Mouse (Mus musculus) embryonic facial prominence, embryonic 11.5 days (tissue): ENCODE measurements around the gene Wwox. TPM values are rescaled to one million over a fixed set of nuclear protein-coding genes. Genes with fewer than 3 reads are reported as not detected.
A peak's percentile ranks its signal among the peaks of the same experiment; 100 is the strongest.

Source experiments
- ATAC-seq: fragments of 200-750 bp; cut with Nextera tagmentation; replicated peaks from 2 replicates; pipeline ENCODE4 v1.8.0; 2017; ENCODE audit warnings: low read depth; ENCODE audit not compliant: insufficient number of reproducible peaks, low FRiP score, low TSS enrichment
- DNase-seq: peaks from one replicate; pipeline ENCODE4 v3.0.0-alpha.2; 2015; ENCODE audit warnings: low spot score
- H3K27ac ChIP-seq: fragments of 300-500 bp; sonication (generic); replicated peaks from 2 replicates; pipeline ENCODE4 v1.5.1; 2014; ENCODE audit warnings: mild to moderate bottlenecking, low read depth, low read length, control low read depth
- H3K27me3 ChIP-seq: fragments of 300-500 bp; sonication (generic); 2 replicates; pipeline ENCODE4 v1.6.1; 2014; ENCODE audit warnings: mild to moderate bottlenecking, low read length, moderate library complexity, mixed read lengths; ENCODE audit not compliant: control insufficient read depth, insufficient read depth
- H3K36me3 ChIP-seq: fragments of 300-500 bp; sonication (generic); replicated peaks from 2 replicates; pipeline ENCODE4 v1.6.1; 2014; ENCODE audit warnings: low read depth, mild to moderate bottlenecking, low read length, moderate library complexity, mixed read lengths; ENCODE audit not compliant: control insufficient read depth, insufficient read depth
- H3K4me1 ChIP-seq: fragments of 300-500 bp; sonication (generic); 2 replicates; pipeline ENCODE4 v1.6.1; 2014; ENCODE audit warnings: low read length, mixed read lengths; ENCODE audit not compliant: control insufficient read depth, insufficient read depth
- H3K4me2 ChIP-seq: fragments of 300-500 bp; sonication (generic); 2 replicates; pipeline ENCODE4 v1.6.1; 2014; ENCODE audit warnings: low read depth, mild to moderate bottlenecking, control low read depth, low read length, moderate library complexity
- H3K4me3 ChIP-seq: fragments of 300-500 bp; sonication (generic); 2 replicates; pipeline ENCODE4 v1.5.1; 2014; ENCODE audit warnings: low read depth, low read length, control low read depth
- H3K9ac ChIP-seq: fragments of 300-500 bp; sonication (generic); replicated peaks from 2 replicates; pipeline ENCODE4 v1.6.1; 2014; ENCODE audit warnings: mild to moderate bottlenecking, control low read depth, low read length
- H3K9me3 ChIP-seq: fragments of 300-500 bp; sonication (generic); replicated peaks from 2 replicates; pipeline ENCODE4 v1.6.1; 2016; ENCODE audit warnings: mild to moderate bottlenecking, low read length, inconsistent platforms, mixed read lengths; ENCODE audit not compliant: control insufficient read depth
- WGBS: fragments of 180-500 bp; shearing (Covaris S2); extraction: QIAGEN DNeasy Blood & Tissue Kit; methylation state at CpG from one replicate; pipeline ENCODE4 v1.1.7; 2014; 5-methylcytosine and 5-hydroxymethylcytosine counted together
- polyA plus RNA-seq: library from polyadenylated mRNA; unstranded; fragments of >200 nt; fragmentation: Nextera tagmentation; extraction: Ambion mirVana; gene quantifications from 2 replicates; pipeline ENCODE4 v1.2.1, GENCODE M21; 2014

Gene Wwox
- polyA plus RNA-seq, 1 experiment from 2014 or later = 7.2 TPM

DNA sequence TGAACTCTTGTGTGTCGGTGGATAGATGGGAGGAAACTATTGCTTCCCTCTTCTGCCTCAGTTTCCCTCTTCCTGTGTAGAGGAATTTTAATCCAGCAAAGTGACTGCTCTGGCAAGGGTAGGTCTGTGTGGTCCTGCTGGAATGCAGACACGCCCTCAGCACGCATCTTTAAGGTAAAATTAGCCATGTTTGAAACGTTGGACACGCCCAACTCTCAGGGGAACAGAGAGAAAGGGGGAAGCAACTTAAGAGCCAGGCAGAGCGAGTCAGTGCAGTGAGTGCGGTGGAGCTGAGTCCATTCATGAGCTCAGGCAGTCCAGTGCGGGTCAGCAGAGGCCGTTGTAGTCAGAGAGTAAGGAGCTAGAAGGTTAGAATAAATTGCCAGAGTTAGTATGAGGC, 596.6 kb downstream of the Wwox start:
- 88% methylated on average over 9 of the region's 9 CpGs for WGBS
- H3K36me3 ChIP-seq = no peaks in the 10 kb centered on the region
- no peak overlapping the region for H3K4me2 ChIP-seq
- H3K27ac ChIP-seq = no peak overlapping the region
- no peak overlapping the region for H3K9ac ChIP-seq
- H3K4me3 ChIP-seq = no peak overlapping the region
- no peaks in the 10 kb centered on the region for H3K27me3 ChIP-seq
- no peak for ATAC-seq
- no peak for DNase-seq
- no peaks in the 10 kb centered on the region for H3K4me1 ChIP-seq
- no peaks in the 10 kb centered on the region for H3K9me3 ChIP-seq

DNA sequence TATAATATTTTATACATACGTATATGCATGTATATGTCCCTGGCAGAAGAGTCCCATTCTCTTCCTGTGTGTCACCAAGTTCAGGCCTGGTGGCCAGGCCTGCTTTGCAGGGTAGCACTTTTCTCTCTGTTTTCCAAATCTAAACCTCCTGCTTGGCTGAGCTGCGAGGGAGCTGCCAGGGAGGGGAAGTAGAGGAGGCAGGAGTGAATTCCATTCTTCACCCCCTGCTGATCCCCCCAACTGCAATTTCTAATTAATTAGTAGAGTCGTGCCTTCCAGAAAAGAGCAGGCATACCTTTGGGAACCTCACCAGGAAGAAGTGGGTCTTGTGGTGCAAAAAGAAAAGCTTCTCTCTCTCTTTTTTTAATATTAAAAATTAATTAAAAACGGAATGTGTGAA, 599.0 kb downstream of the Wwox start:
- H3K27ac ChIP-seq = no peak overlapping the region
- no peaks in the 10 kb centered on the region for H3K27me3 ChIP-seq
- no peaks in the 10 kb centered on the region for H3K9me3 ChIP-seq
- ATAC-seq (no peak), DNase-seq (no peak)
- H3K36me3 ChIP-seq = no peaks in the 10 kb centered on the region
- no peak overlapping the region for H3K4me2 ChIP-seq
- H3K4me3 ChIP-seq = no peak overlapping the region
- H3K4me1 ChIP-seq = no peaks in the 10 kb centered on the region
- WGBS = 12% methylated on average over 4 of the region's 4 CpGs
- H3K9ac ChIP-seq = no peak overlapping the region

DNA sequence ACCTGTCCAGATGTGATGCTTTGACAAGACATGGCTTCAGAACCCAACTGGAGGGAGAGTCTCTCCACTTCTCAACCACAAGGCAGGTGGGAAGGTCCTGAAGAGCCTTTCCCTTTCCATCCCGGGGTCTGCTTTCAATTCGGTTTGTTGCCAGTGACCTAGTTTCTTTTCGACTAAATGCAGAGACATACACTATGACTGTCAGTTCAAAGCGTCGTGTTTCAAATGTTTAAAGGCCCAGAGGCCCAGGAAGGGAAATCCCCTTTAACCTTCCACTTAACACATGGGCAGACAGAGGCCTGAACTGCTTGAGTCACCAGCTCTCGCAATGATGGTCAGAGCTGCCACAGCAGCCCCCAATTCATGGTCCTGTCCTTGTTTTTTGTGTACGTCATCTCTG, 606.3 kb downstream of the Wwox start:
- Histone ChIP-seq H3K9me3 (no peaks in the 10 kb centered on the region), H3K4me1 (no peaks in the 10 kb centered on the region; the same call in 1 of the 2 replicates), H3K36me3 (no peaks in the 10 kb centered on the region), H3K4me2 (no peak overlapping the region), H3K4me3 (no peak overlapping the region), H3K9ac (no peak overlapping the region), H3K27me3 (no peaks in the 10 kb centered on the region), H3K27ac (no peak overlapping the region)
- 44% methylated on average over 7 of the region's 7 CpGs for WGBS
- ATAC-seq (no peak), DNase-seq (peak; percentile 30)

DNA sequence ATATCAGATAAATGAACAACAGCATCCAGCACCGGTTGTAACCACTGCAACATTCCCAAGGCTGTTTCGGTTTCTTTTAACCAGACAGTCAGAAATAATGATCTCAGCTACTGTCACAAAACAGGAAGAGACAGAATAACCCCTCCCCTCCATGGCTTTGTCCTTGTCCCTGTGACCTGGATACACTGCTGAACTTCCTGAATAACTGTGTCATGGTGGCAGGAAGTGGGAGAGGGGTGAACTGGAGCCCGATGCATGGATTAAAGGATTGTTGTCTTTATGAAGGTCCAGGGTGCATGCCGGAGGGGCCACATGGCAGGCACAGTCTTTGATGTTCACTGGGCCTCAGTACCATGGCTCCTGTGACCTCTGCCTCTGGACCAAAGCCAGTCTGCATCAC, 607.0 kb downstream of the Wwox start:
- H3K27me3 ChIP-seq = no peaks in the 10 kb centered on the region
- H3K4me1 ChIP-seq = no peaks in the 10 kb centered on the region; the same call in 1 of the 2 replicates
- no peaks in the 10 kb centered on the region for H3K9me3 ChIP-seq
- H3K27ac ChIP-seq = no peak overlapping the region
- no peak overlapping the region for H3K4me2 ChIP-seq
- no peak overlapping the region for H3K4me3 ChIP-seq
- WGBS = 53% methylated on average over 4 of the region's 4 CpGs
- DNase-seq = no peak
- H3K36me3 ChIP-seq = no peaks in the 10 kb centered on the region
- H3K9ac ChIP-seq = no peak overlapping the region
- no peak for ATAC-seq

DNA sequence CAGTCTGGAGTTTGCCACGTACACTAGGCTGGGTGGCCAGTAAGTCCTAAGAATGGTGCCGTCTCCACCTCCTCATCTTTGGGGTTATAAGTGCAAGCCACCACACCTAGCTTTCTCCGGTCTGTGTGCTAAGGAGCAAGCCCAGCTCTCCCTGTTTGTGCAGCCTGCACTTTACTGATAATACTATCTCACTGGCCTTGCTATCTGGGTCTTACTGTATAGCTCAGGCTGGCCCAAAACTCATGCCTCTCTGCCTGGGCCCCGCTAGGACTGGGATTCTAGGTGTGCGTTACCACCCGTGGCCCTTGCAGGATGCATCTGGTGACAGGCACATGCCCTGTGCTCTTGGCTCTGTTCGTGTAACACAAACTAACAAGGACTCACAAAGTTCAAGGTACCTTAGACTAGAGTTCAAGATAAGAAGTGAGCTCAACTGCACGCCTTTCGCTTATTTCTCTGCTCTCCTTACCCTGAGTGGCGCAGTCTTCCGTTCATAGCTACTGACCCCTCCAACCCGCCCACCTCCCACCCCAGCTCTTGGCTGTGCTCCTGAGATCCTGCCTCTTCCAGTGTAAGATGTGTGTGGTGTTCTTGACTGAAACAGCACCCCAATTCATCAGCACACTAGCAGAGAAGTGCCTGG, 618.9 kb downstream of the Wwox start:
- H3K4me3 ChIP-seq = no peak overlapping the region
- WGBS = 89% methylated on average over 12 of the region's 12 CpGs
- no peak overlapping the region for H3K27ac ChIP-seq
- H3K4me1 ChIP-seq = no peaks in the 10 kb centered on the region
- H3K4me2 ChIP-seq = no peak overlapping the region
- DNase-seq (no peak), ATAC-seq (0 out of 2 replicates have a peak, but pooled peaks have one; percentile 23)
- H3K36me3 ChIP-seq = no peaks in the 10 kb centered on the region
- no peak overlapping the region for H3K9ac ChIP-seq
- H3K27me3 ChIP-seq = no peaks in the 10 kb centered on the region
- no peaks in the 10 kb centered on the region for H3K9me3 ChIP-seq

DNA sequence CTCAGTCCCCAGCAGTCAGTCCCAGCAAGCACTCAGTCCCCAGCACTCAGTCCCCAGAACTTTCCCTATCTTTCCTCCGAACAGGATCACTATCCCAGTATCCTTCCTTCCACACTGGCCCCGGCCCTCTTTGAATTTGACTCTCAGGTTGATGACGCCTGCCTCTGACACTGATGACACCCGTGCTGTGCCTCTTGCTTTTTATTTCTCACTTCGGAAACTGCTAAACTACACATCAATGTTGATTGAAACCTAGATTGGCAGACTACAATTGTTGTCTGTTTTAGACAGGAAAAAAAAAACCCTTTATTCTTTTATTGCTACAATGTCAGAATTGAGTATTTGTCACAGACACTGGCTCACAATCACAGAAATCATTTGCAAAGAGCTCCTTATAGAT, 624.2 kb downstream of the Wwox start:
- no peaks in the 10 kb centered on the region for H3K27me3 ChIP-seq
- H3K4me3 ChIP-seq = no peak overlapping the region
- H3K9me3 ChIP-seq = no peaks in the 10 kb centered on the region
- H3K27ac ChIP-seq = no peak overlapping the region
- 91% methylated on average over 5 of the region's 5 CpGs for WGBS
- no peaks in the 10 kb centered on the region for H3K4me1 ChIP-seq
- H3K36me3 ChIP-seq = no peaks in the 10 kb centered on the region
- no peak overlapping the region for H3K4me2 ChIP-seq
- ATAC-seq (no peak), DNase-seq (no peak)
- H3K9ac ChIP-seq = no peak overlapping the region

DNA sequence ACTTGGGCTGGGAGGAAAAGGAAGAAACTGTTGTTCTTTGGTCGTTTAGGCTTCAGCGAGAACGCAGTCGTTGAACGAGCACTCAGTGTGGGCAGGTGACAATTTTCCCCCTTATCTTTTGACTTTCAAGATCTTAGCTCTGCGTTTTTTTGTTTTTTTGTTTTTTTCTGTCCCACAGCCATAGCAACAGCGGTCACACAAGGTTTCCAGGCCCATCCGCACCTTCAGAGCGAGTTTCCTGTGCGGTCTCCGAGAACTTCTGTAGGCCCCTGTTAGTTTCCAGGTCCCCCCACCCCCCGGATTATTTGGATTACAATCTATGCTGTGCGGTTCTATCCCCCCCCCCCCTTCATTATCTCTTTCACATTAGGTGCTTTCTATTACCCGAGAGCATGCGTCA, 625.2 kb downstream of the Wwox start:
- H3K27ac ChIP-seq = no peak overlapping the region
- H3K4me3 ChIP-seq = no peak overlapping the region
- H3K9ac ChIP-seq = no peak overlapping the region
- no peaks in the 10 kb centered on the region for H3K36me3 ChIP-seq
- H3K9me3 ChIP-seq = no peaks in the 10 kb centered on the region
- no peak overlapping the region for H3K4me2 ChIP-seq
- ATAC-seq (no peak), DNase-seq (no peak)
- no peaks in the 10 kb centered on the region for H3K4me1 ChIP-seq
- 87% methylated on average over 15 of the region's 15 CpGs for WGBS
- H3K27me3 ChIP-seq = no peaks in the 10 kb centered on the region

DNA sequence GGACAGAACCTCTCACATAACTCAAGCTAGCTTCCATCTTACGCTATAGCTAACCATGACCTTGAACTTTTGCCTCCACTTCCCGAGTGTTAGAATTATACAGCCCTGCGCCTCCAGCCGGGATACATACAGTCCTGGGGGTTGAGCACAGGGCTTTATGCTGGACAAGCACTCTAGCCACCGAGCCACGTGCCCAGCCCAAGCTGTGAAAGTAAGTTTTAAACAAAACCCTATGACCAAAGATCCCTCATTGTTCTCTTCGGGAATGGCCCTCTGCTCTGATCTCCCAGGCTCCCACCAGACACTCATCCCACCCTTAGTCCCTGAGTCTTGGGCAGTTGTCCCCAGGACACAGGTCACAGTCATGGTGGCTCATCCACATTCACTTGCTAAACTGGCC, 625.9 kb downstream of the Wwox start:
- Histone ChIP-seq H3K4me2 (no peak overlapping the region), H3K36me3 (no peaks in the 10 kb centered on the region), H3K4me1 (no peaks in the 10 kb centered on the region), H3K4me3 (no peak overlapping the region), H3K27me3 (no peaks in the 10 kb centered on the region), H3K27ac (no peak overlapping the region), H3K9ac (no peak overlapping the region), H3K9me3 (no peaks in the 10 kb centered on the region)
- no peak for ATAC-seq
- DNase-seq = no peak
- WGBS = 61% methylated on average over 7 of the region's 7 CpGs
